Mouse (Mus musculus): ENCODE results near the gene Fuca2.
A peak's percentile ranks its signal among the peaks of the same experiment; 100 is the strongest.
"Not testable (repeated sequence)": the region's sequence is repeated elsewhere in the genome, so short reads cannot be mapped to it uniquely, and the experiment has no call there.

Gene Fuca2

GRCm38 (mm10) chr10:13499331-13499730 is at the start of gene Fuca2:
TSS of gene Fuca2 (plus strand) at chr10:13499540.
- DNase-seq = no peak

GRCm38 (mm10) chr10:13451640-13452039 is 47.7 kb upstream of the Fuca2 start:
- no peak for DNase-seq

GRCm38 (mm10) chr10:13453200-13453990 is 45.9 kb upstream of the Fuca2 start:
- DNase-seq = no peak

- DNase-seq = not testable (repeated sequence)
Measured at GRCm38 (mm10) chr10:13464295-13464694, 35.0 kb upstream of the Fuca2 start.

- DNase-seq = no peak
Measured at GRCm38 (mm10) chr10:13466925-13467324, 32.4 kb upstream of the Fuca2 start.

- DNase-seq = not testable (repeated sequence)
Measured at GRCm38 (mm10) chr10:13468025-13468529, 31.3 kb upstream of the Fuca2 start.

GRCm38 (mm10) chr10:13470236-13470635 is 29.1 kb upstream of the Fuca2 start:
- DNase-seq = no peak

- DNase-seq = no peak
Measured at GRCm38 (mm10) chr10:13473287-13473832, 26.0 kb upstream of the Fuca2 start.

GRCm38 (mm10) chr10:13473833-13474567 is 25.3 kb upstream of the Fuca2 start, which contains the start of gene Phactr2:
TSS of gene Phactr2 (minus strand) at chr10:13474412.
- no peak for DNase-seq

GRCm38 (mm10) chr10:13474568-13474955 is 24.8 kb upstream of the Fuca2 start:
- DNase-seq = no peak

- no peak for DNase-seq
Measured at GRCm38 (mm10) chr10:13475121-13475520, 24.2 kb upstream of the Fuca2 start.

GRCm38 (mm10) chr10:13479341-13479740 is 20.0 kb upstream of the Fuca2 start:
- DNase-seq = no peak

- DNase-seq = no peak
Measured at GRCm38 (mm10) chr10:13485958-13486357, 13.4 kb upstream of the Fuca2 start.

- no peak for DNase-seq
Measured at GRCm38 (mm10) chr10:13489671-13490070, 9.7 kb upstream of the Fuca2 start.

- DNase-seq = no peak
Measured at GRCm38 (mm10) chr10:13493978-13494686, 5.2 kb upstream of the Fuca2 start.

- no peak for DNase-seq
Measured at GRCm38 (mm10) chr10:13496315-13496714, 3.0 kb upstream of the Fuca2 start.

GRCm38 (mm10) chr10:13500473-13500872 is 1.1 kb downstream of the Fuca2 start:
- no peak for DNase-seq

GRCm38 (mm10) chr10:13500938-13501496 is 1.7 kb downstream of the Fuca2 start:
- peak; percentile 91 for DNase-seq

GRCm38 (mm10) chr10:13501533-13501932 is 2.2 kb downstream of the Fuca2 start:
- not testable (repeated sequence) for DNase-seq

GRCm38 (mm10) chr10:13502371-13502770 is 3.0 kb downstream of the Fuca2 start:
- DNase-seq = no peak

GRCm38 (mm10) chr10:13521857-13522256 is 22.5 kb downstream of the Fuca2 start:
- DNase-seq = no peak

- no peak for DNase-seq
Measured at GRCm38 (mm10) chr10:13528155-13528554, 28.8 kb downstream of the Fuca2 start.

GRCm38 (mm10) chr10:13534751-13535150 is 35.4 kb downstream of the Fuca2 start:
- no peak for DNase-seq
